In the genomic region with DNA sequence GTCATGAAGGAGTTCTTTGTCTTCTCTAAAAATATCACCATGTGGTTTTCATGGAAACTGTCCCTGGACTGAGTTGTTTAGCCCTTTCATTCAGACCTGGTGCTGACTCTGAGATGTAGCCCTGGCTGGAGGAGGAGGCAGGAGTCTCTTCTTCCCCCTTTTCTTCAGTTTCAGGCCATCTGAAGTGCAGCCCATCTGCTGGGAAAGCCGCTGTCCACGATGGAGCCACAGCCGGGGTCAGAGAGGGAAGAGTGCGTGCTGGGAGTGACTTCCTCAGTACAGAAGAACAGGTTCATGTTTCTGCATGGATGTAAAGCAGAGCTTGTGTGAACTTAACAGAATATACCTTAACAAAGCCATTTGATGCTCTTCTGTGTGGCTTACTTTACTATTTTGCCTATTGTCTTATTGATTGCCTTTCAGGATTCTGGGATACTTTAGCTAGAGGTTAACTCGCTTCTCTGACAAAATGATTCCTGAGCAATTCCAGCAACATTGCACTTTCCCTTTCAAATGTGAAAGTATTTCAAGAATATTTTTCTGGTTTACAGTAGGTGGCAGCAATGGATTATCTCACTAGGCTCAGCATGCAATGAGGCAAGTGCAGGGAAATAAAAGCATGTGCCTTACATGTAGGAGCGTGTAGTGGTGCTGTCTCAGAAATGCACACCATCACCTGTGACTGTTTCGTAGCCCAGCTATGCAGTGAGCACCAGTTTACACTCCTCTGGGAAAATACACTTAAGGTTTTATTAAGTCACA, we compare ENCODE assay signal across 9 mouse cellular contexts. TPM values are rescaled to one million over a fixed set of nuclear protein-coding genes. Genes with fewer than 3 reads are reported as not detected.
A peak's percentile ranks its signal among the peaks of the same experiment; 100 is the strongest.
DNase-seq lines count a peak whose midpoint lies in the region; ATAC-seq and TF ChIP-seq lines count a peak whose summit lies in the region.
"Had no signal": no experiment of that assay in that cellular context is flagged by ENCODE, and none has a peak within 500 bp of the region (broad histone marks: within the 10 kb centered on the region; RNA-seq: fewer than 3 reads in every experiment).

No protein-coding gene starts in this region.

- TF ChIP-seq CTCF in heart, postnatal 0 days (IDR thresholded peaks at IDR 0.05; ENCODE audit: low read depth), result peak; percentile 71

- H3K27ac ChIP-seq in heart, postnatal 0 days (ENCODE audit: low read depth), result no peak overlapping the region
- H3K27ac ChIP-seq in heart, embryonic 11.5 days (ENCODE audit: low read depth, low read length), result no peak overlapping the region
- H3K27ac ChIP-seq: limb, embryonic 12.5 days had no signal

- no peaks in the 10 kb centered on the region for H3K4me1 ChIP-seq in heart, postnatal 0 days (ENCODE audit: control insufficient read depth, insufficient read depth)
- no peaks in the 10 kb centered on the region for H3K4me1 ChIP-seq in heart, embryonic 11.5 days (ENCODE audit: control insufficient read depth, insufficient read depth, low read length)

- no peaks in the 10 kb centered on the region for H3K36me3 ChIP-seq in heart, postnatal 0 days (replicated peaks; ENCODE audit: control insufficient read depth, insufficient read depth, low read length)
- H3K36me3 ChIP-seq in heart, embryonic 11.5 days (ENCODE audit: control insufficient read depth, insufficient read depth, low read length), result no peaks in the 10 kb centered on the region
- H3K36me3 ChIP-seq: limb, embryonic 12.5 days had no signal

- TF ChIP-seq EP300 in heart, postnatal 0 days (IDR thresholded peaks at IDR 0.05; ENCODE audit: low read depth), result no peak

- no peak overlapping the region for H3K4me3 ChIP-seq in heart, postnatal 0 days (ENCODE audit: low read depth, low read length)
- no peak overlapping the region for H3K4me3 ChIP-seq in heart, embryonic 11.5 days (ENCODE audit: low read depth, low read length)
- H3K4me3 ChIP-seq: limb, embryonic 12.5 days had no signal

- H3K9ac ChIP-seq in heart, postnatal 0 days (replicated peaks; ENCODE audit: low read depth, low read length), result no peak overlapping the region
- H3K9ac ChIP-seq in heart, embryonic 11.5 days (ENCODE audit: low read depth, low read length), result no peak overlapping the region
- H3K9ac ChIP-seq: limb, embryonic 12.5 days had no signal

- H3K27me3 ChIP-seq in heart, postnatal 0 days (ENCODE audit: control insufficient read depth, insufficient read depth, low read length), result no peaks in the 10 kb centered on the region
- 0 out of 2 replicates have a peak, but pooled peaks cover 2% of the 10 kb centered on the region for H3K27me3 ChIP-seq in heart, embryonic 11.5 days (ENCODE audit: control insufficient read depth, insufficient read depth, low read length)
- H3K27me3 ChIP-seq: limb, embryonic 12.5 days had no signal

- peak; percentile 39; the same call in 1 of the 2 replicates for ATAC-seq in heart, postnatal 0 days (ENCODE audit: insufficient read depth, low read depth)
- no peak for ATAC-seq in heart, embryonic 11.5 days (replicated peaks; ENCODE audit: insufficient number of reproducible peaks, low FRiP score, low TSS enrichment)

- no peaks in the 10 kb centered on the region for H3K9me3 ChIP-seq in heart, postnatal 0 days (replicated peaks; ENCODE audit: control insufficient read depth, low read length)
- no peaks in the 10 kb centered on the region for H3K9me3 ChIP-seq in heart, embryonic 11.5 days (replicated peaks; ENCODE audit: control insufficient read depth, low read length)
- H3K9me3 ChIP-seq: limb, embryonic 12.5 days had no signal

- WGBS in heart, postnatal 0 days, result 40% methylated on average over 7 of the region's 7 CpGs
- 57% methylated on average over 7 of the region's 7 CpGs for WGBS in heart, embryonic 11.5 days (ENCODE audit: insufficient replicate concordance)

- DNase-seq in heart, postnatal 0 days (ENCODE audit: low spot score), result peak; percentile 70
- DNase-seq in 416B (ENCODE audit: low read depth), result peak; percentile 75
- DNase-seq in brain, adult 2 months (ENCODE audit: low read depth, low spot score), result peak; percentile 83
- DNase-seq in lung, postnatal 10 days, result peak; percentile 39
- no peak for DNase-seq in layer of hippocampus, postnatal 25 days (ENCODE audit: extremely low spot score in 1 of 2, low spot score in 1 of 2)
- DNase-seq in right cerebral cortex, postnatal 36 days (ENCODE audit: low spot score in 2 of 2), result no peak
- DNase-seq in layer of hippocampus, adult 8-10 months (ENCODE audit: low spot score in 2 of 2), result no peak

- no peak overlapping the region for H3K4me2 ChIP-seq in heart, postnatal 0 days (ENCODE audit: low read depth, low read length)
- H3K4me2 ChIP-seq in heart, embryonic 11.5 days, result no peak overlapping the region
- H3K4me2 ChIP-seq: limb, embryonic 12.5 days had no signal

RNA-seq across cellular contexts. Expression of gene Map3k13, which starts 42.3 kb away (rescaled TPM):
- total RNA-seq in heart, postnatal 0 days (2014; rRNA removed; ENCODE audit: low replicate concordance), result 1.0 and 1.4 TPM in 2 replicates
- polyA plus RNA-seq in heart, postnatal 0 days (2015; fragmentation: Nextera tagmentation; extraction: Ambion mirVana), result 0.33 and 0.36 TPM in 2 replicates
- 0.79 and 1.1 TPM in 2 replicates for polyA plus RNA-seq in heart, embryonic 11.5 days (2014; fragmentation: Nextera tagmentation; extraction: Ambion mirVana)
- 10 to 100 TPM; 13.5 to 15.5 TPM for total RNA-seq in layer of hippocampus, postnatal 25 days (2021)
- 10 to 100 TPM; 11.4 to 17.8 (median 15.0) TPM for total RNA-seq in layer of hippocampus, adult 8-10 months (2022)

RNA-seq across cellular contexts. Expression of gene Ehhadh, which starts 48.9 kb away (rescaled TPM):
- total RNA-seq in heart, postnatal 0 days (2014; rRNA removed; ENCODE audit: low replicate concordance), result 3.8 and 6.5 TPM in 2 replicates
- polyA plus RNA-seq in heart, postnatal 0 days (2015; fragmentation: Nextera tagmentation; extraction: Ambion mirVana), result 3.5 and 4.3 TPM in 2 replicates
- polyA plus RNA-seq in heart, embryonic 11.5 days (2014; fragmentation: Nextera tagmentation; extraction: Ambion mirVana), result 2.8 and 3.0 TPM in 2 replicates
- 1 to 10 TPM; 1.4 to 1.8 TPM for total RNA-seq in layer of hippocampus, postnatal 25 days (2021)
- 1 to 10 TPM; 1.7 to 2.5 (median 2.2) TPM for total RNA-seq in layer of hippocampus, adult 8-10 months (2022)

Comparison
In these comparisons a context has a peak if more than half of its experiments do, and no peak if none do; other contexts are left out.
1. DNase-seq: peak in heart, postnatal 0 days (single experiment), 416B (single experiment), brain, adult 2 months (single experiment) and lung, postnatal 10 days (single experiment); none in layer of hippocampus, postnatal 25 days (0 of 2), right cerebral cortex, postnatal 36 days (0 of 2) and layer of hippocampus, adult 8-10 months (0 of 2).